Mouse (Mus musculus) testis, adult 2 months (tissue): ENCODE measurements at regions not wholly inside any gene's neighbourhood (a gene's known extent, or its start where the extent isn't known, plus 50 kb on each side); places are given as distances from the start of the nearest gene placed in this dataset.

Experiments
- CTCF ChIP-seq: fragments of 200-500 bp; IDR thresholded peaks from 2 replicates; pipeline ENCODE4 v1.5.1; 2012; ENCODE audit warnings: low read depth, mild to moderate bottlenecking, inconsistent platforms, low read length, moderate library complexity; ENCODE audit not compliant: control insufficient read depth, insufficient read depth, insufficient replicate concordance
- POLR2A ChIP-seq: fragments of 200-500 bp; IDR thresholded peaks from 2 replicates; pipeline ENCODE4 v1.6.1; 2012; ENCODE audit warnings: low read depth, mild to moderate bottlenecking, inconsistent platforms, low read length, moderate library complexity; ENCODE audit not compliant: control insufficient read depth

GRCm38 (mm10) chr2:167865525-167865924 lies 66.3 kb upstream of the Ptpn1 start:
- TF ChIP-seq CTCF (no peak), POLR2A (no peak)
